Mouse (Mus musculus): ENCODE data around the gene Mlkl. TPM values are rescaled to one million over a fixed set of nuclear protein-coding genes. Genes with fewer than 3 reads are reported as not detected.
"Not testable (repeated sequence)": the region's sequence is repeated elsewhere in the genome, so short reads cannot be mapped to it uniquely, and the experiment has no call there.

The Mlkl gene
- total RNA-seq, 1 experiment from 2014 or later, result 49.4 TPM

- peak; percentile 60 to 64; a peak in 3 of 4 replicates for ATAC-seq (replicated peaks in 1 of 2; ENCODE audit: insufficient read depth in 1 of 2, low FRiP score in 2 of 2, low TSS enrichment in 1 of 2, low read depth in 1 of 2, poor library complexity in 2 of 2, severe bottlenecking in 2 of 2)
These were observed 577 bp downstream of the Mlkl start for GRCm38 (mm10) chr8:111337311-111337889.

DNA sequence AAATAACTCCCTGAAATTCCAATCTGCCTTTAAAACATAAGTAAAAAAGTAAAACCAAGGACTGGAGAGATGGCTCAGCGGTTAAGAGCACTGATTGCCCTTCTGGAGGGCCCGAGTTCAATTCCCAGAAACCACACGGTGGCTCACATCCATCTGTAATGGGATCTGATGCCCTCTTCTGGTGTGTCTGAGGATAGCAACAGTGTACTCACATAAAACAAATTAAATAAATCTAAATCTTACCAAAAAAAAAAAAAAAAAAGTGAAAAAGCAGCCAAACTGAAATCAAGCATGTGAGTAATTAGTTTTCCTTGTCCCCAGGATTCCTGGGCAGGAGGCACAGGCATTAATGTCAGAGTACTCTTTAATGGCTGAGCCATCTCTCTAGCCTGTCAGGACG is 1.3 kb downstream of the Mlkl start:
- ATAC-seq (replicated peaks in 1 of 2; ENCODE audit: insufficient read depth in 1 of 2, low FRiP score in 2 of 2, low TSS enrichment in 1 of 2, low read depth in 1 of 2, poor library complexity in 2 of 2, severe bottlenecking in 2 of 2), result no peak

DNA sequence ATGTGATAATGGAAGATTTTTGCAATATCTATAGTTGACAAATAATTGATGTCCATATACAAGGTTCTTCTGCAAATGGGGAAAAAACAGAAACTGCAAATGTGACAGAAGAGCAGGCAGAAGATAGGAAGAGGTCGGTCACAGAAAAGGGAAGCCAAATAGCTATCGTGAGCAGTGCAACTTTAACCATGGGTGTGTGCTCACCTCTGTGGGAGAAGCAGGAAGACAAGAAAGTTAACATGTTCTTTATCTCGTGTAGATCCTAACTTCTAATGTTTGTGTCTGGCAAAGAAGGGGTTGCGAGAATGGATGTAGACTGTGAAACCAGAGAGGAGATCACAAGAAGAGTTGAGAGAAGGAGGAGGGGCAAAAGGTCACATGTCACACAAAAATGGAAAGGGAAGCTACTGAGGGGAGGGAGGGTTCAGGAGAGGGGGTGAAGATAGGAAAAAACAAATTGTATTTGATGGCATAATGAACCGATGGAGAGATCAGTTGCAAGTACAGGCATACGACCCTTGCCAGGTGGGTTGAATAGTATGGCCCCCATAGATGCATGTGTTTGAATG is 12.7 kb downstream of the Mlkl start:
- ATAC-seq (replicated peaks in 1 of 2; ENCODE audit: insufficient read depth in 1 of 2, low FRiP score in 2 of 2, low TSS enrichment in 1 of 2, low read depth in 1 of 2, poor library complexity in 2 of 2, severe bottlenecking in 2 of 2), result no peak

DNA sequence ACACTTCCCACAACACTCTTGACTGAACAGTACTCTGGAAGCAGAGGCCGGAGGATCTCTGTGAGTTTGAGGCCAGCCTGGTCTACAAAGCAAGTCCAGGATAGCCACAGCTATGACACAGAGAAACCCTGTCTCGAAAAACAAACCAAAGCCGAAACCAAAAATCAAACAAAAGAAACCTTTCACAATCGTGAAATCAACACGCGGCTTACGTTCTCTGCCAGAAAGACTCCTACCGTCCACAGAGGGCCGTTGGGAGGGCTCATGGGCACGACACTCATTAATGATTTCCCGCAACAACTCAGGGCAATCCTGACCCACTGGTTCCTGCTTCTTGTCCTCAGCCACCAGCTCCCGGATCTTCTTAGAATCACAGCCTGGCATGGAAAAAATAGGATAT is 23.2 kb downstream of the Mlkl start:
- ATAC-seq (replicated peaks in 1 of 2; ENCODE audit: insufficient read depth in 1 of 2, low FRiP score in 2 of 2, low TSS enrichment in 1 of 2, low read depth in 1 of 2, poor library complexity in 2 of 2, severe bottlenecking in 2 of 2), result no peak

GRCm38 (mm10) chr8:111313961-111314360 is 24.0 kb downstream of the Mlkl start:
- ATAC-seq (replicated peaks in 1 of 2; ENCODE audit: insufficient read depth in 1 of 2, low FRiP score in 2 of 2, low TSS enrichment in 1 of 2, low read depth in 1 of 2, poor library complexity in 2 of 2, severe bottlenecking in 2 of 2), result not testable (repeated sequence)

DNA sequence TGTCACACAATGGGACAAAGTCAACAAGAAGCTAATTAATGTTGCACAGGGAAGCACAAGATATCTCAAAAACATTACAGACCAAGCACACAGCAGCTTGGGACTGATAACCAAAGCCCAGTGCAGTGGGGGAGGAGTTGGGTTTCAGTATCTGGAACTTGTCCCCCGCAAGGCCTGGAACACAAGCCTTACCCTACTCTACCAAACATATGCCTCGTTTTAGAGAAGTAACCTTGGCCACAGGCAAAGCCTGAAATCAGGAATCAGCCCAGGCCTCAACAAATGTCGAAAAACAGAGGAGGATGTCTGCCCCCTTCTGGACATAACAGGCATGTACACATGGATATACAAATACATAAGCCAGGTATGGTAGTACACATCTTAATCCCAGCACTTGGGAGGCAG is 25.2 kb downstream of the Mlkl start:
- peak; percentile 32 to 58; a peak in 2 of 4 replicates for ATAC-seq (replicated peaks in 1 of 2; ENCODE audit: insufficient read depth in 1 of 2, low FRiP score in 2 of 2, low TSS enrichment in 1 of 2, low read depth in 1 of 2, poor library complexity in 2 of 2, severe bottlenecking in 2 of 2)

GRCm38 (mm10) chr8:111310006-111310405 is 28.0 kb downstream of the Mlkl start:
- ATAC-seq (replicated peaks in 1 of 2; ENCODE audit: insufficient read depth in 1 of 2, low FRiP score in 2 of 2, low TSS enrichment in 1 of 2, low read depth in 1 of 2, poor library complexity in 2 of 2, severe bottlenecking in 2 of 2), result peak; percentile 42 to 49; a peak in 2 of 4 replicates

DNA sequence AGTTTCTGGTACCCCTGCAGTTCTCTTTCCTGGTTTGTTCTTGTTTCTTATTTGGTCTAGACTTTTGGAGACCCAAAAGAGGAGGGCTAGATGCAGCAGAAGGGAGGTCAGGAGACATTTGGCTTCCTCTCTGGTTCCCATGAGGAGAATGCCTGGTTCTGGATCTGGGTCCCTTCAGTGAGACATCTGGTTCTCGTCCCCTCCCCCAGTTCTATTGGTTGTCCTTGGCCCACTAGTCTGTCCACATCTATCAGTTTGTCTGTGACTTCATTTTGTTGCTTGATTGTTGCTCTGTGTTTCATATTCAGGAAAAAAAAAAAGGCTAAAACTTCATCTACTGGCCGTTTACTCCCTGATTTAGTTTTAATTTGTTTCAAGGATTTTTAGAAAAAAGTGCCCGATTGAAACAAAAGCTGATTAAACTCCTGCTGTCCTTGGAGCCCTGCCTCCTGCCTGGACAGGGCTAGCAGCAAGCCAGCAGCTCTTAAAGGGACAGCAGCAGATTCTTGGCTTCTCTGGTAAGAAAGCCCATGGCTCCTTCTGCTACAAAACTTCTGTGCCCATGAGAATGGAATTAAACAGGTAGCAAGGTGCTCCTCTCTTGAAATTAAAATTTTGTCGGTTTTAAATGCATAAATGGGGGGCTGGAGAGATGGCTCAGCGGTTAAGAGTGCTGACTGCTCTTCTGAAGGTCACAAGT is 32.8 kb downstream of the Mlkl start:
- no peak for ATAC-seq (replicated peaks in 1 of 2; ENCODE audit: insufficient read depth in 1 of 2, low FRiP score in 2 of 2, low TSS enrichment in 1 of 2, low read depth in 1 of 2, poor library complexity in 2 of 2, severe bottlenecking in 2 of 2)

GRCm38 (mm10) chr8:111304359-111304758 is 33.6 kb downstream of the Mlkl start:
- ATAC-seq (replicated peaks in 1 of 2; ENCODE audit: insufficient read depth in 1 of 2, low FRiP score in 2 of 2, low TSS enrichment in 1 of 2, low read depth in 1 of 2, poor library complexity in 2 of 2, severe bottlenecking in 2 of 2), result no peak

DNA sequence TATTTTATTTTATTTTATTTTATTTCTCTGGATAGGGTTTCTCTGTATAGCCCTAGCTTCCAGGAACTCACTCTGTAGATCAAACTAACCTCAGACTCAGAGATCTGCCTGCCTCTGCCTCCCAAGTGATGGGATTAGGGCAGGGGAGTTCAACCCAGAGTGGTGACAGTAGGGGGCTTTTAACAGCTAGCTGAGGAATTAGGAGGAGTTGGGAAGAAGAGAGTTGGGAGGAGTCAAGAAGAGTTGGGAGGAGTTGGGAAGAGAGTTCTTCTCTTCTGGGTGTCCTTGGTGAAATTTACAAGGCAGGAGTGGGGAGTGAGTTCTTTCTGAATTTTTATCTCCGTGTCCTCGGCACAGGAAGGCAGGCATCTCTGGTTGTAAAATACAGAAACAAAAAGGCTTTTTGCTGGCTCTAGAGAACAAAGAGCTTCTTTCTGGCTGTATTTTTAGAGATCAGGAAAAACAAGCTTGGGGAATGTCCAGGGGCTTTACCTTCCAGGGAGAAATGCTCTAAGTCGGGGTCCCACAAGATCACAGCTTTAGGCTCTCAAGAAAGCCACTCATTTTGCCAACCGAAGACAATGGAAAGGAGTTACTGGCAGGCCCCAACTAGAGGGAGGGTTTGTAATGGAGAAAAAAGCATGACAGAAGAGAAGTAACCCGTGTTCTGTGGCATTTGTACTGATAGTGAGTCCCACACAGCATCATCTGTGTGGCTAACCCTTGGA is 34.7 kb downstream of the Mlkl start:
- not testable (repeated sequence) for ATAC-seq (replicated peaks in 1 of 2; ENCODE audit: insufficient read depth in 1 of 2, low FRiP score in 2 of 2, low TSS enrichment in 1 of 2, low read depth in 1 of 2, poor library complexity in 2 of 2, severe bottlenecking in 2 of 2)

DNA sequence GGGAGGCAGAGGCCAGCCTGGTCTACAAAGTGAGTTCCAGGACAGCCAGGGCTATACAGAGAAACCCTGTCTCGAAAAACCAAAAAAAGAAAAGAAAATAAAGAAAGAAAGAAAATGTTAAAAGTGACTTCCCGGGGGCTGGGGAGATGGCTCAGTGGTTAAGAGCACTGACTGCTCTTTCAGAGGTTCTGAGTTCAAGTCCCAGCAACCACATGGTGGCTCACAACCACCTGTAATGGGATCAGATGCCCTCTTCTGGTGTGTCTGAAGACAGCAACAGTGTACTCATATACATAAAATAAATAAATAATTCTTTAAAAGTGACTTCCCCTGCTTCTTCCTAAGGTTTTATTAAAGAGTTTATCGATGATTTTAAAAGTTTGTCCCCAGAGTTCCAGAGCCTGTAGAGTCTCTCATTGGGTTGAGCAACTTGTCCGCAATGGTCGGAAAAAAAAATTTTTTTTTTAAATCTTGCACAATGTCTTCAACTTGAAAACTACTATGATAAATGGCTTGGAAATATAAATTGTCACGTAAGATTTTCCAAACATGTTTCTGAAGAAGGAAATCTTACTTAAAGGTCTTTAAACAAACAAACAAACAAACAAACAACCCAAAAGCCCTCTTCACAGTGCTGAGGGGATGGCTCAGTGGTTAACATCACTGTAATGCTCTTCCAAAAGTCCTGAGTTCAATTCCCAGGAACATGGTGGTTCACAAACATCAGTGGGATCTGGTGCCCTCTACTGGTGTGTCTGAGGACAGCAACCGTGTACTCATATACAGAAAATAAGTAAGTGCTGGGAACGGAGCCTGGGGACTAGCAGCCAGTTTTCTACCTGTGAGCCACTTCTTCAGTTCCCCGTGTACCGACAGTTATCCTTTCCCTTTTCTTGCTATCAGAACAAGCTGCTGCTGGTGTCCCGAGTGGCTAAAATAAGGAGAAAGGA is 37.1 kb downstream of the Mlkl start:
- no peak for ATAC-seq (replicated peaks in 1 of 2; ENCODE audit: insufficient read depth in 1 of 2, low FRiP score in 2 of 2, low TSS enrichment in 1 of 2, low read depth in 1 of 2, poor library complexity in 2 of 2, severe bottlenecking in 2 of 2)

GRCm38 (mm10) chr8:111299821-111300568 is 38.0 kb downstream of the Mlkl start, which contains the start of gene Rfwd3:
Gene Rfwd3 (minus strand): TSS chr8:111300222.
- peak; percentile 98 to 99 for ATAC-seq (replicated peaks in 1 of 2; ENCODE audit: insufficient read depth in 1 of 2, low FRiP score in 2 of 2, low TSS enrichment in 1 of 2, low read depth in 1 of 2, poor library complexity in 2 of 2, severe bottlenecking in 2 of 2)

DNA sequence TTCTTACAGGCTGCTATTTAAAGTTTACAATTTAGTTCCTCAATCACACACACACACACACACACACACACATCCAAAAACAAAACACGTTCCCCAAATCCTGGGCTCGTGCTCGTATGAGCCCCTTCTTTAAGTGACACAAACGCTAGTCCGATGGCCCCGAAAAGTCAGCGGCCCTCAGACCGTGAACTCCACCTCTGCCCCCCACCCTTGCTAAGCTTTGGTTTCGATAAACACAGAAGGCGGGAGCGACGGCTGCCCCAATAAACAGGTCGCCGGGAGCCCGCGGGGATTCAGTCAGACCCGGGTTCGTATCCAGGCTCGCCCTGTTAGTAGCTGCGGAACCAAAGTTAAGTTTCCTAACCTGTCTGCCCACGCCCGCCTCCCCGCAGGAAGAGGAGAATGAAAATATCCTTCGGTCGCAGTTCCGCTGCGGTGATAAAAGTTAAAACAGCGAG is 38.6 kb downstream of the Mlkl start:
- peak; percentile 17 to 30 for ATAC-seq (replicated peaks in 1 of 2; ENCODE audit: insufficient read depth in 1 of 2, low FRiP score in 2 of 2, low TSS enrichment in 1 of 2, low read depth in 1 of 2, poor library complexity in 2 of 2, severe bottlenecking in 2 of 2)

- no peak for ATAC-seq (replicated peaks in 1 of 2; ENCODE audit: insufficient read depth in 1 of 2, low FRiP score in 2 of 2, low TSS enrichment in 1 of 2, low read depth in 1 of 2, poor library complexity in 2 of 2, severe bottlenecking in 2 of 2)
These were observed 40.0 kb downstream of the Mlkl start for GRCm38 (mm10) chr8:111298011-111298410.

DNA sequence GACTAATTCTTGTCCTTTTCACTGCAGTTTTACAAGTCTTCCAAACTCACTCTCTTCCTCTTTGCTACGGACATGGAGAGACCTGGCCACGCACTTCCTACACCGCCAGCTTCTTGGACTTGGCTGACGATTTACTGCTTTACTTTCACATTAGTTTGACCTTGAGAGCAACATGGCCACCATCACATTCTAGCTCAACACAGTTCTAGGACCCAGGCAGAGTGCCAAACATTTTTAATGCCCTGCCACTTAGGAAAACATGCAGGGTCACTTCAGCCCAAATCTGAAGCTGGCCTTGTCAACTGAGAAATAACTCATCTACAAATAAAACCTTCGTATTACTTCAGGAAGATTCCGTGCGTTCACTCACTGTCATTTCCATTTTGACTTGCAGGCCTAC is 46.2 kb downstream of the Mlkl start:
- no peak for ATAC-seq (replicated peaks in 1 of 2; ENCODE audit: insufficient read depth in 1 of 2, low FRiP score in 2 of 2, low TSS enrichment in 1 of 2, low read depth in 1 of 2, poor library complexity in 2 of 2, severe bottlenecking in 2 of 2)

DNA sequence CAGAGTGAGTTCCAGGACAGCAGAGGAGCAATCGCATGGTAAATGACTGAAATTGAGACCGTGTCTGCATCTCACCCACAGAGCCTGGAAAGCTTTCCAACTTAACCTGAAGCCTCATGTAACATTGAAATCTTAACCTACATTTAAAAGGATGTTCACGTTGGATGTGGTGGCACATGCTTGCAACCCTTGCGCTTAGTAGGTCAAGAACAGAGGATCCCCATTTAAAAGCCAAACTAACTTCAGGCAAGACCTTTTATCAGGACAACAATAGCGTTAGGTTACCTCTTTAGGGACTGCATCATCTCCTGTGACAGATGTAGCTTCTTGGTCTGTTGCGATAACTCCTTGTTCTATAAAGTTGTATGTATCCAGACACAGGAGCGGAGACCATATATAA is 47.4 kb downstream of the Mlkl start:
- ATAC-seq (replicated peaks in 1 of 2; ENCODE audit: insufficient read depth in 1 of 2, low FRiP score in 2 of 2, low TSS enrichment in 1 of 2, low read depth in 1 of 2, poor library complexity in 2 of 2, severe bottlenecking in 2 of 2), result no peak

Data from hematopoietic stem cell, adult 5-6 weeks (primary cell).